Mouse (Mus musculus): Measurements from ENCODE around the gene Gm4871. TPM values are rescaled to one million over a fixed set of nuclear protein-coding genes. Genes with fewer than 3 reads are reported as not detected.

Gene Gm4871
- total RNA-seq, 2 experiments from 2014 or later = not detected

DNA sequence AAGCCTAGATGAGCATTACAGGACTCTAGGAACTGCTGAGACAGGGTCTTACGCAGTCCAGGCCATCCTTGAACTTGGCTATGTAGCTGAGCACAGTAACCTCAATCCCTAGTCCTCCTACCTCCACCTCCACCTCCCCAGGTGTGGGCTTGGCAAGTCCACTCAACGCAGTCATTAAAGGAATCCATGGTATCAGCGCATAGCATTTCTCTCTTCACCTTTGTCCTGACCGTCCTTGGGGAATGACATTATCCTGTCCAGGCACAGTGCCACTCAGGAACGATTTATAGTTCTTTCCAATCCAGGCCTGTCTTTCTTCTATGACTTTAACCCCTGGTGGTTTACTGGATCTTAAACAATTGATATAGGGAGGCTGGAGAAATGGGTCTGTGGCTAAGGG is 42.1 kb downstream of the Gm4871 start:
- DNase-seq = no peak

DNA sequence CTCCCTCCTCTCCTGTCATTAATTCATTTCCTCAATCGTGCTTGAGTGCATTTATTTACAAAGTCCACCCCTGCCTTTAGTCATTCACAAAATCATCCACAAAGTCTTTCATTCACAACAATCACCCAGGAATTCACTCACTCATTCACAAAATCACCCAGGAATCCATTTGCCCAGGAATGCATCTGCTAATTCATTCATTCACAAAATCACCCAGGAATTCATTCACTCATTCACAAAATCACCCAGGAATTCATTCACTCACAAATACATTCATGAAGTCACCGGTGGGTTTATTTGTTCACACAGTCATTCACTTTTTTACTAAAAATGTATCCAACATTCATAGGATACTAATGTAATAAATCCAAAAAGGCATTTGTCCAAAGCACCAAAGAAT is 42.5 kb downstream of the Gm4871 start:
- no peak for DNase-seq

DNA sequence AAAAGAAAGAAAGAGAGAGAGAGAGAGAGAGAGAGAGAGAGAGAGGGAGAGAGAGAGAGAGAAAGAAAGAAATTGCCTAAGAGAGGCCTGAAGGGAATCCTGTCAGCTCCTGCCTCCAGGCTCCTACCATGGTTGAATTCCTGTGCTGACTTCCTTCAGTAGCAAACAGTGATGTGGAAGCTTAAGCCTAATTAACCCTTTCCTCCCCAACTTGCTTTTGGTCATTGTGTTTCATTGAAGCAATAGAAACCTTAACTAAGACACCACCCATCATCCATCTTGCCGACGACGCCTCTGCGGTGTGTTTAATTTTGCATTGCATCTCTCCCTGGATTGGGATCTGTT is 43.5 kb downstream of the Gm4871 start:
- no peak for DNase-seq

DNA sequence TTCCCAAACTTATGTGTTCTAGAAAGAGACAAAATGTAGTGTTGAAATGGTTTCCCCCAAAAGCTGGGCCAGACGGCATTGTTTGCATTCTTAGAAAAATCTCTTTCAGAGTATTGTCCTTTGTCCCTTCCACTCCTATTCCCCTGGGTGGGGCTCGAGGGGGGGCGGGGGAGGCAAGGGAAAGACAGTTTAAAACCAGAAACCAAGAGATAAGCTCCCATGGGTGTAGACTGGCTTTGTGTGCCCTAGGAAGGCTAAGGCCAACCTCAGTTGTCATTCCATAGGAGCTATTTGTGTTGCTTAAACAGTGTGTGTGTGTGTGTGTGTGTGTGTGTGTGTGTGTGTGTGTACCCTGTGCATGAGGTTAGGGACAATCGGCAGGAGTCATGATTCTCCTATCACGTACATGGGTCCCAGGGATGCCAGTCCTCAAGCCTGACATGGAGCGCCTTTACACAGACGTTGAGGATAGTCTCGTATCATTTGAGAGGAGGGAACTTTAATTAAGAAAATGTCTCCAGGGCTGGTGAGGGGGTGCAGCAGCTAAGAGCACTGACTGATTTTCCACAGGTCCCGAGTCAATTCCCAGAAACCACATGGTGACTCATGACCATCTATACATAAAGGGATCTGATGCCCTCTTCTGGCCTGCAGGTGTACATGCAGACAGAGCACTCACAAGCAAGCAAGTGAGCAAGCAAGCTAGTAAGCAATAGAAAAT is 44.1 kb downstream of the Gm4871 start:
- DNase-seq = no peak

DNA sequence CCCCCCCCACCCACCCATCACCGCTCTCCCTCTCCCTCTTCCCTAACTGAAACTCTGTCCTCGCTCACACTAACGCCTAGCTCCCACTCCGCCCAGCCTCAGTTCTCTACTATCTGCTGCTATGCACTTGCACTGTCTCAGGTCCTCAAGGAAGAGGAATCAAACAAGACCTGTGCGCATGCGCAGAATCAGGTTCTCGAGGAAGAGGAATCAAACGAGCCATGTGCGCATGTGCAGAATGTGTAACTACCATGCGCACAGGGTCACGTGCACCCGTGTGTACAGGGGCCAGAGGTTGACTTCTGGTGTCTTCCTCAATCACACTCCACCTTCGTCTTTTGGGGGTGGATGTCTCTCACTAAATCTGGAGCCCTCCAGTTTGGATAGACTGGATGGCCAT is 45.0 kb downstream of the Gm4871 start:
- no peak for DNase-seq

DNA sequence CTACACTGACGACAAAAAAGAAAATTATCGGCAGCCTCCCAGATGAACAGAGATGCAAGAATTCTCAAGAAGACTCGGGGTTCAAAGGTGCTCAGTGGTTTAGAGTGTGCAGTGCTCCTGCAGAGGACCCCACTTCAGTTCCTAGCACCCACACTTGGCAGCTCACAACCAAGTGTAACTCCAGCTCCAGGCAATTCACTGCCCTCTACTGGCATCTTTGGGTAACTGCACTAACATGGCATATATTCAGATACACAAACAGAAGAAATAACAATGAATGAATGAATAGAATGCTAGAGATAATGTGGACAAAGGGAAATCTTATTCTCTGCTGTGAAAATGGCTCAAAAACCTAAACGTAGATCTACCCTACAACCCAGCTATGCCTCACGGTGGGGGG is 47.7 kb downstream of the Gm4871 start:
- no peak for DNase-seq

DNA sequence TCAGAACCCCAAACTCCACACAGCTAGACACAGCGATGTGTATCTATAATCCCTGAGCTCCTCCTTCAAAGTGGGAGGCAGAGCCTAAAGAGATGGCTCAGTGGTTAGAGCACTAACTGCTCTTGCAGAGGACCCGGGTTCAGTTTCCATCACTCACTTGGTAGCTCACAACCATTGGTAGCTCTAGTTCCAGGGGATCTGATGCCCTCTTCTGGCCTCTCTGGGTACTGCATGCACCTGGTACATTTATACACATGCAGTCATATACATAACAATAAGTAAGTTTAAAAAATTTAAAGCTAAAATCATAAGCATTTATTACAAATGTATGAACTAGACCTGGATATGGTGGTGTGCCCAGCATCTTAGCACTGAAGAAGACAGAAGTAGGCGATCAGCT is 49.3 kb downstream of the Gm4871 start:
- DNase-seq = no peak

Other genes with a start within 250 kb of the Gm4871 start
- gene Smurf1, start 66.9 kb downstream of the Gm4871 start, total RNA-seq (2021) = 10 to 100 TPM; 15.7 to 20.2 TPM
- not detected for gene 1700018F24Rik, start 10.2 kb upstream of the Gm4871 start, total RNA-seq (2021)
- gene Arpc1a, start 51.1 kb upstream of the Gm4871 start, total RNA-seq (2021) = 10 to 100 TPM; 42.7 to 43.7 TPM
- not detected for gene Kpna7, start 51.3 kb upstream of the Gm4871 start, total RNA-seq (2021)
- gene Arpc1b, start 81.5 kb upstream of the Gm4871 start, total RNA-seq (2021) = 10 to 100 TPM; 78.4 to 98.3 TPM
- 10 to 100 TPM; 70.6 to 74.2 TPM for gene Pdap1, start 107.5 kb upstream of the Gm4871 start, total RNA-seq (2021)
- 10 to 100 TPM; 66.9 to 70.9 TPM for gene Bud31, start 107.6 kb upstream of the Gm4871 start, total RNA-seq (2021)
- gene Ptcd1, start 134.4 kb upstream of the Gm4871 start, total RNA-seq (2021) = 10 to 100 TPM in 1 of 2 experiments, 1 to 10 TPM in 1; 9.9 to 11.0 TPM
- 10 to 100 TPM; 11.6 to 13.8 TPM for gene Cpsf4, start 134.5 kb upstream of the Gm4871 start, total RNA-seq (2021)
- 100 to 1,000 TPM; 566 to 668 TPM for gene Atp5j2, start 159.3 kb upstream of the Gm4871 start, total RNA-seq (2021)
- 1 to 10 TPM; 6.1 to 6.6 TPM for gene Zkscan14, start 169.1 kb upstream of the Gm4871 start, total RNA-seq (2021)
- gene Zkscan5, start 171.8 kb upstream of the Gm4871 start, total RNA-seq (2021) = 1 to 10 TPM; 7.7 to 9.9 TPM
- 10 to 100 TPM; 13.7 to 16.9 TPM for gene Zfp655, start 199.0 kb upstream of the Gm4871 start, total RNA-seq (2021)
- gene Zscan25, start 247.7 kb upstream of the Gm4871 start, total RNA-seq (2021) = 10 to 100 TPM; 10.9 to 12.0 TPM

Data from gastrocnemius, postnatal 10 days (tissue).